Mouse (Mus musculus): ENCODE results near the gene Vdac2. TPM values are rescaled to one million over a fixed set of nuclear protein-coding genes. Genes with fewer than 3 reads are reported as not detected.

Gene Vdac2
- polyA plus RNA-seq (2021; fragmentation: Nextera tagmentation), result 328 and 329 TPM in 2 replicates
- long read RNA-seq, experiment 1, transcript Vdac2-201 (10 exons, 1,954 nt), result major isoform, 601 of 677 reads
- long read RNA-seq, experiment 1, partial matches to known transcripts, result 51 of 677 reads
- long read RNA-seq, experiment 1, other reads (novel, unspliced or antisense), result 21 of 677 reads
- long read RNA-seq, experiment 2, transcript Vdac2-201 (10 exons, 1,954 nt), result major isoform, 1,330 of 1,382 reads
- long read RNA-seq, experiment 2, partial matches to known transcripts, result 15 of 1,382 reads
- long read RNA-seq, experiment 2, other reads (novel, unspliced or antisense), result 36 of 1,382 reads

DNA sequence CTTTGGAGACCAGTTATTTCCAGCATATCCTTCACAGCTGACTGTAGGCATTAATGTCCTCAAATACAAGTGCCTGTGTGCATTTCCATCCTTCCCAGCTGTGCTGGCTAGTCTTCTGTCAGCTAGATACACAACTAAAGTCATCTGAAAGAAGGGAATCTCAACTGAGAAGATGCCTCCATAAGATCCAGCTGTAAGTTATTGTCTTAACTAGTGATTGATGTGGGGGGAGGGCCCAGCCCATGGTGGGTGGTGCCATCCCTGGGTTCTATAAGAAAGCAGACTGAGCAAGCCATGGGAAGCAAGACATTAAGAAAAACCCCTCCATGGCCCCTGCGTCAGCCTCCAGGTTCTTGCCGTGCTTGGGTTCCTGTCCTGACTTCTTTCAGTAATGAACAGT, at the start of gene Vdac2:
Vdac2 (plus strand) TSS at position 301 of the 400 bp plus-strand sequence.

DNA sequence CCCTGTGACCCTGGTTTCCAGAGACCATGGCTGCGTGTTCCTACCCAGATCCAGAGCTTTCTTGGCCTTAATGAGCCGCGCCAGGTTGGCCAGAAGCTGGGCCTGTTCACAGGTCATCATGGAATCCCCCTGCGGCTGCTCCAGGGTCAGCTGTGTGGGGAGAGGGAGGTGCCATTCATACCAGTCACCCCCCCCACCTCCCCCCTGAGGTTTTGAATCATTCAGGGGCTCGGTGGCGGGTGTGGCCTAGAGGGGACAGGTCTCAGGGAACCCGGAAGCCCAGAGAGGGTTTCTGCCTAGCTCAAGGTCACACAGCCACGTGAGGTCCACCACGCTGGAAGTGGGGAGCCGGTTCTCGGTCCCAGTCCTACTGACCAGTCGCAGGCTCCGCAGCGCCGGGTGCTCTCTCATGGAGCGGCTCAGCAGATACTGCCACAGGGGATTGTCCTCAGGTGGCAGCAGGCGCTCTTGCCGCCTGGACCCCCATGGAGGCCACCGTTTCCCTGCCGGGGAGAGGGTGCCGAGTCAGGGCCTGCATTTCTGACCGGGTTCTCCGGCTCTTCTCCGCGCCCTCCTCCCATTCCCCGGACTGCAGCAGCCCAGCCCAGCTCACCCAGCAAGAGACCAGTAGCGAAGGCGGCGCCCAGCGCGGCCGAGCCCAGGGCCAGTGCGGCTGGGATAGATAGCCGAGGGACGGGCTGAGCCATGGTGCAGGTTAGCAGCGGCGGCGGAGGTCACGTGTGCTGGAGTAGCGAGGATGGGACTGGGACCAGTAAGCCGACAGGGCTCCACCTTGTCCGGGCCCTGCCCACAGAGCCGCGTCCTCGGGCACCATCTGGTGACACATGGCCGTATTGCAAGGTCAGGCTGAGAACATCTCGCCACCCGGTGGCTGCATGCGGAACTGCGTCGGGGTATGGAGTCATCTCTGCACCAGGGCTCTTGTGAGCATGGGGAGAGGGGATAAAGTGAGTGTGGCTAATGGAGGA, 23.4 kb downstream of the Vdac2 start, which contains the start of gene Comtd1:
Comtd1 (minus strand) TSS at position 812 of the 989 bp plus-strand sequence.

Other genes starting within 250 kb of the Vdac2 start
- gene Dupd1, start 110.7 kb upstream of the Vdac2 start, polyA plus RNA-seq (2021; fragmentation: Nextera tagmentation), result 0.24 and 0.46 TPM in 2 replicates
- 33.3 and 45.0 TPM in 2 replicates for gene Samd8, start 74.7 kb upstream of the Vdac2 start, polyA plus RNA-seq (2021; fragmentation: Nextera tagmentation)
- gene Dusp13, start 74.1 kb upstream of the Vdac2 start, polyA plus RNA-seq (2021; fragmentation: Nextera tagmentation), result 0.39 TPM in 1 of 2 replicates, not detected in the other
- 61.6 and 62.0 TPM in 2 replicates for gene Comtd1, start 23.7 kb downstream of the Vdac2 start, polyA plus RNA-seq (2021; fragmentation: Nextera tagmentation)
- 0.35 and 0.39 TPM in 2 replicates for gene Zfp503, start 164.4 kb downstream of the Vdac2 start, polyA plus RNA-seq (2021; fragmentation: Nextera tagmentation)
- 3.0 and 5.1 TPM in 2 replicates for gene Lrmda, start 194.5 kb downstream of the Vdac2 start, polyA plus RNA-seq (2021; fragmentation: Nextera tagmentation)